Mouse (Mus musculus) left cerebral cortex, postnatal 4 days (tissue): ENCODE results near the gene Klf16. TPM values are rescaled to one million over a fixed set of nuclear protein-coding genes. Genes with fewer than 3 reads are reported as not detected.

Experiments
- DNase-seq: peaks from one replicate; pipeline ENCODE4 v3.0.0-alpha.2; 2022
- intact Hi-C: fragments of 180-260 bp; cut with DNase I; formaldehyde crosslinking; loops from one replicate; pipeline ENCODE4 v1.15.1; 2025
- total RNA-seq, 2 experiments: library from RNA; stranded (reverse); gene quantifications; 2 replicates each; pipeline ENCODE4 v1.2.3; 2021

Gene Klf16
- 10 to 100 TPM; 34.1 to 35.5 TPM for total RNA-seq

GRCm38 (mm10) chr10:80577195-80578130, at the start of gene Klf16:
Klf16 (minus strand) TSS chr10:80577321.
- intact Hi-C loops: loop anchor here (5.0 kb wide), 1 partner anchor 110 kb away; no protein-coding TSS in a partner anchor
- DNase-seq: peak; percentile 96

- intact Hi-C loops: no loop called here
- no peak for DNase-seq
Measured at GRCm38 (mm10) chr10:80625764-80626163, 48.6 kb upstream of the Klf16 start.

- no peak for DNase-seq
- intact Hi-C loops: no loop called here
Measured at GRCm38 (mm10) chr10:80623457-80624191, 46.5 kb upstream of the Klf16 start.

- intact Hi-C loops: no loop called here
- peak; percentile 57 for DNase-seq
Measured at GRCm38 (mm10) chr10:80622661-80623456, 45.7 kb upstream of the Klf16 start, which contains the start of gene Csnk1g2. Csnk1g2 (plus strand) TSS chr10:80622838.

GRCm38 (mm10) chr10:80621940-80622660, 45.0 kb upstream of the Klf16 start:
- intact Hi-C loops: no loop called here

GRCm38 (mm10) chr10:80621690-80621939, 44.5 kb upstream of the Klf16 start:
- intact Hi-C loops: no loop called here
- no peak for DNase-seq

More at GRCm38 (mm10) chr10:80621940-80622660, 45.0 kb upstream of the Klf16 start:
- peak; percentile 100 for DNase-seq

GRCm38 (mm10) chr10:80620796-80621689, 43.9 kb upstream of the Klf16 start:
- DNase-seq: no peak
- intact Hi-C loops: no loop called here

- no peak for DNase-seq
- intact Hi-C loops: no loop called here
Measured at GRCm38 (mm10) chr10:80620365-80620764, 43.2 kb upstream of the Klf16 start.

GRCm38 (mm10) chr10:80619465-80620244, 42.5 kb upstream of the Klf16 start:
- intact Hi-C loops: no loop called here
- no peak for DNase-seq

GRCm38 (mm10) chr10:80618181-80618580, 41.1 kb upstream of the Klf16 start:
- intact Hi-C loops: no loop called here
- DNase-seq: no peak

- DNase-seq: no peak
- intact Hi-C loops: no loop called here
Measured at GRCm38 (mm10) chr10:80614351-80614750, 37.2 kb upstream of the Klf16 start.

- intact Hi-C loops: no loop called here
- DNase-seq: no peak
Measured at GRCm38 (mm10) chr10:80613821-80614220, 36.7 kb upstream of the Klf16 start.

- intact Hi-C loops: no loop called here
- DNase-seq: no peak
Measured at GRCm38 (mm10) chr10:80611905-80612304, 34.8 kb upstream of the Klf16 start.

GRCm38 (mm10) chr10:80611024-80611423, 33.9 kb upstream of the Klf16 start:
- DNase-seq: peak; percentile 51
- intact Hi-C loops: no loop called here

- intact Hi-C loops: no loop called here
Measured at GRCm38 (mm10) chr10:80610116-80610785, 33.1 kb upstream of the Klf16 start.

GRCm38 (mm10) chr10:80609269-80609924, 32.3 kb upstream of the Klf16 start:
- DNase-seq: no peak
- intact Hi-C loops: no loop called here

More at GRCm38 (mm10) chr10:80610116-80610785, 33.1 kb upstream of the Klf16 start:
- DNase-seq: peak; percentile 48

GRCm38 (mm10) chr10:80608435-80608834, 31.3 kb upstream of the Klf16 start:
- intact Hi-C loops: no loop called here
- no peak for DNase-seq
